Mouse (Mus musculus) spleen, postnatal 14 days (tissue): ENCODE data around the gene Lcn4.
A peak's percentile ranks its signal among the peaks of the same experiment; 100 is the strongest.

Experiments
- DNase-seq, 2 experiments: peaks; one replicate each; pipeline ENCODE4 v3.0.0; 2021 to 2022; ENCODE audit warnings: low spot score in 2 of 2

Lcn4 gene

GRCm38 (mm10) chr2:26671182-26671581 lies at the start of gene Lcn4:
Gene Lcn4 (minus strand): TSS chr2:26671282.
- no peak for DNase-seq

GRCm38 (mm10) chr2:26686171-26686675 lies 15.1 kb upstream of the Lcn4 start:
- DNase-seq: no peak

- DNase-seq: no peak
These were observed 2.3 kb downstream of the Lcn4 start for GRCm38 (mm10) chr2:26668746-26669145.

- peak in 1 of 2 experiments; percentile 44 for DNase-seq
These were observed 7.5 kb downstream of the Lcn4 start for GRCm38 (mm10) chr2:26663551-26663950.

GRCm38 (mm10) chr2:26663112-26663511 lies 8.0 kb downstream of the Lcn4 start:
- DNase-seq: no peak

GRCm38 (mm10) chr2:26662509-26662882 lies 8.6 kb downstream of the Lcn4 start:
- no peak for DNase-seq

- DNase-seq: no peak
These were observed 9.1 kb downstream of the Lcn4 start for GRCm38 (mm10) chr2:26661768-26662508.

GRCm38 (mm10) chr2:26661143-26661752 lies 9.8 kb downstream of the Lcn4 start:
- DNase-seq: no peak

- no peak for DNase-seq
These were observed 13.7 kb downstream of the Lcn4 start for GRCm38 (mm10) chr2:26657426-26657825.

GRCm38 (mm10) chr2:26654687-26655086 lies 16.4 kb downstream of the Lcn4 start:
- no peak for DNase-seq

- DNase-seq: peak; percentile 41 to 56
These were observed 24.3 kb downstream of the Lcn4 start for GRCm38 (mm10) chr2:26646643-26647293.

- DNase-seq: peak in 1 of 2 experiments; percentile 41
These were observed 27.1 kb downstream of the Lcn4 start for GRCm38 (mm10) chr2:26643942-26644341.

- no peak for DNase-seq
These were observed 30.0 kb downstream of the Lcn4 start for GRCm38 (mm10) chr2:26641006-26641647.

GRCm38 (mm10) chr2:26639838-26640830 lies 30.9 kb downstream of the Lcn4 start:
- DNase-seq: peak; percentile 91 to 97

- DNase-seq: peak in 1 of 2 experiments; percentile 45
These were observed 32.0 kb downstream of the Lcn4 start for GRCm38 (mm10) chr2:26639083-26639482.

GRCm38 (mm10) chr2:26638572-26638971 lies 32.5 kb downstream of the Lcn4 start:
- no peak for DNase-seq

- DNase-seq: no peak
These were observed 33.0 kb downstream of the Lcn4 start for GRCm38 (mm10) chr2:26638039-26638438.

- DNase-seq: no peak
These were observed 33.7 kb downstream of the Lcn4 start for GRCm38 (mm10) chr2:26637316-26637932.

- DNase-seq: no peak
These were observed 34.8 kb downstream of the Lcn4 start for GRCm38 (mm10) chr2:26636325-26636635.

GRCm38 (mm10) chr2:26635489-26636324 lies 35.4 kb downstream of the Lcn4 start:
- no peak for DNase-seq
